Mouse (Mus musculus) embryonic fibroblast, embryonic 13.5 days (primary cell): ENCODE data around the gene Prox1. TPM values are rescaled to one million over a fixed set of nuclear protein-coding genes. Genes with fewer than 3 reads are reported as not detected.
A peak's percentile ranks its signal among the peaks of the same experiment; 100 is the strongest.

Experiments used
- H3K27ac ChIP-seq: 2 replicates; pipeline ENCODE4 v1.5.1; 2012; ENCODE audit warnings: low read length, control low read depth, inconsistent platforms; ENCODE audit not compliant: insufficient read depth
- H3K4me1 ChIP-seq: 2 replicates; pipeline ENCODE4 v1.6.1; 2011; ENCODE audit warnings: low read length; ENCODE audit not compliant: control insufficient read depth, insufficient read depth
- H3K4me3 ChIP-seq: 2 replicates; pipeline ENCODE4 v1.5.1; 2011; ENCODE audit warnings: mild to moderate bottlenecking, control low read depth, low read length; ENCODE audit not compliant: insufficient read depth
- CTCF ChIP-seq: IDR thresholded peaks from 2 replicates; pipeline ENCODE4 v1.5.1; 2011; ENCODE audit warnings: mild to moderate bottlenecking, control low read depth, low read length, moderate library complexity, borderline replicate concordance; ENCODE audit not compliant: insufficient read depth
- POLR2A ChIP-seq: IDR thresholded peaks from 2 replicates; pipeline ENCODE4 v1.6.1; 2011; ENCODE audit warnings: low read depth, mild to moderate bottlenecking, control low read depth, low read length, moderate library complexity
- polyA plus RNA-seq: library from polyadenylated mRNA; stranded (reverse); fragments of >200 nt; gene quantifications from 2 replicates; pipeline ENCODE4 v1.2.4, GENCODE M21; 2011; ENCODE audit warnings: low read depth; ENCODE audit not compliant: missing spikeins, insufficient read length

The Prox1 gene
- polyA plus RNA-seq, 1 experiment, result 0.23 TPM

GRCm38 (mm10) chr1:190173596-190173995, 3.1 kb upstream of the Prox1 start:
- TF ChIP-seq POLR2A, result no peak
- TF ChIP-seq CTCF, result no peak
- Histone ChIP-seq H3K4me1 (no peaks in the 10 kb centered on the region; the same call in 1 of the 2 replicates), H3K27ac (no peak overlapping the region), H3K4me3 (no peak overlapping the region)

GRCm38 (mm10) chr1:190172979-190173461, 2.5 kb upstream of the Prox1 start:
- no peak for TF ChIP-seq POLR2A
- no peak for TF ChIP-seq CTCF
- H3K27ac ChIP-seq, result no peak overlapping the region
- no peaks in the 10 kb centered on the region; the same call in 1 of the 2 replicates for H3K4me1 ChIP-seq

GRCm38 (mm10) chr1:190172311-190172978, 1.9 kb upstream of the Prox1 start:
- H3K4me1 ChIP-seq, result no peaks in the 10 kb centered on the region; the same call in 1 of the 2 replicates
- no peak overlapping the region for H3K4me3 ChIP-seq
- TF ChIP-seq CTCF (no peak), POLR2A (no peak)
- no peak overlapping the region for H3K27ac ChIP-seq

More at GRCm38 (mm10) chr1:190172979-190173461, 2.5 kb upstream of the Prox1 start:
- no peak overlapping the region for H3K4me3 ChIP-seq

GRCm38 (mm10) chr1:190171750-190172149, 1.2 kb upstream of the Prox1 start:
- no peak overlapping the region for H3K4me3 ChIP-seq
- H3K4me1 ChIP-seq, result no peaks in the 10 kb centered on the region; the same call in 1 of the 2 replicates
- H3K27ac ChIP-seq, result no peak overlapping the region
- TF ChIP-seq CTCF (no peak), POLR2A (no peak)

GRCm38 (mm10) chr1:190171341-190171740, 827 bp upstream of the Prox1 start:
- no peak overlapping the region for H3K27ac ChIP-seq
- H3K4me3 ChIP-seq, result no peak overlapping the region
- no peaks in the 10 kb centered on the region; the same call in 1 of the 2 replicates for H3K4me1 ChIP-seq
- no peak for TF ChIP-seq POLR2A
- TF ChIP-seq CTCF, result no peak

- TF ChIP-seq CTCF (no peak), POLR2A (no peak)
- Histone ChIP-seq H3K4me1 (no peaks in the 10 kb centered on the region; the same call in 1 of the 2 replicates), H3K27ac (no peak overlapping the region), H3K4me3 (peak overlapping the region; percentile 76)
Observed at GRCm38 (mm10) chr1:190170819-190171216, 304 bp upstream of the Prox1 start.

- Histone ChIP-seq H3K4me3 (peak overlapping the region; percentile 76), H3K27ac (no peak overlapping the region), H3K4me1 (no peaks in the 10 kb centered on the region; the same call in 1 of the 2 replicates)
Observed at GRCm38 (mm10) chr1:190168761-190169671, 1.5 kb downstream of the Prox1 start.

GRCm38 (mm10) chr1:190168115-190168514, 2.4 kb downstream of the Prox1 start:
- H3K27ac ChIP-seq, result no peak overlapping the region
- H3K4me3 ChIP-seq, result no peak overlapping the region

More at GRCm38 (mm10) chr1:190168761-190169671, 1.5 kb downstream of the Prox1 start:
- TF ChIP-seq CTCF (no peak), POLR2A (no peak)

GRCm38 (mm10) chr1:190167609-190168008, 2.9 kb downstream of the Prox1 start:
- H3K4me3 ChIP-seq, result no peak overlapping the region
- H3K4me1 ChIP-seq, result no peaks in the 10 kb centered on the region; the same call in 1 of the 2 replicates
- H3K27ac ChIP-seq, result no peak overlapping the region
- TF ChIP-seq CTCF (no peak), POLR2A (no peak)

More at GRCm38 (mm10) chr1:190168115-190168514, 2.4 kb downstream of the Prox1 start:
- TF ChIP-seq POLR2A (no peak), CTCF (no peak)
- H3K4me1 ChIP-seq, result no peaks in the 10 kb centered on the region; the same call in 1 of the 2 replicates

GRCm38 (mm10) chr1:190165511-190165910, 5.0 kb downstream of the Prox1 start:
- Histone ChIP-seq H3K4me1 (no peaks in the 10 kb centered on the region; the same call in 1 of the 2 replicates), H3K27ac (no peak overlapping the region), H3K4me3 (no peak overlapping the region)
- TF ChIP-seq CTCF (no peak), POLR2A (no peak)
